Mouse (Mus musculus): ENCODE data around the gene Aldh1a7. TPM values are rescaled to one million over a fixed set of nuclear protein-coding genes. Genes with fewer than 3 reads are reported as not detected.
"Not testable (repeated sequence)": the region's sequence is repeated elsewhere in the genome, so short reads cannot be mapped to it uniquely, and the experiment has no call there.

Aldh1a7 gene
- polyA plus RNA-seq, 1 experiment from 2014 or later, result 0.39 TPM

DNA sequence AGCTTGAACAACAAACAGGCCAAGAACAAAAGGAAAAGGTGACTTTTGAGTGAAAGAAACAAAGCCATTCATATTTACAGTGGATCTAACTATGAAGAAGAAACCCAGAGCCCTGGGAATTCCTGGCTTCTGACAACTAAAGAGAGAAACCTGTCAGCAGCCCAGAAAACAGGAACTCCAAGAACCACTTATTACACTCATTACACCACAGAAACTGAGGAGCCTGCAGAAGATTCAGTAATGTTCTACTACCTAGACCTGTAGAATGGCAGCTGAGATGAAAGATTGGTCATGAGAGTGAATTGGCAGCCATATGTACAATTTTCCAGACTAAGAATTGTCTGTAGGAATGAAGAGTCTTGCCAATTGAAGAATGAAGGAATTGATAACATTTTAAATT lies 20.2 kb downstream of the Aldh1a7 start:
- Histone ChIP-seq H3K4me1 (no peaks in the 10 kb centered on the region), H3K4me2 (replicated peaks) (no peak overlapping the region), H3K4me3 (no peak overlapping the region), H3K9ac (no peak overlapping the region), H3K36me3 (no peaks in the 10 kb centered on the region), H3K9me3 (no peaks in the 10 kb centered on the region), H3K27ac (no peak overlapping the region), H3K27me3 (replicated peaks) (no peaks in the 10 kb centered on the region)
- ATAC-seq (ENCODE audit: low FRiP score, low read depth), result no peak

DNA sequence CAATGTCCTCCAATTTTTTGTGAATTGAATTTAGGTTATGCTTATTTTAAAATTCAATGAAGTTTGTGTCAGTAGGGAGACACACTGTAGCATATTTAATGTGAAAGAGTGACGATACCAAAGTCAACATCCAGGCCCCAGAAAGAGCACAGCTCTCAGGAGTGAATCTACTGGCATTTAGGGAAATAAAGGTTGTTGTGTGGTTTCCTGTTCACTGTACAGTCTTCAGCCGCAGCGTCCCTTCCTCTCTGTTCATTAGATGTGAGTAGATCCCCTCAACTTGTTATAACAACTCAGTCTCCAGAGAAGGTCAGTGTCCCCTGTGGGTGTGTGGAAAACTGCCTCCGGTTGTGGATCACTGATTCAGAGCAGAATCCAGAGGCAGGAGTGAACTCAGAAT lies 20.6 kb downstream of the Aldh1a7 start:
- no peak overlapping the region for H3K27ac ChIP-seq
- H3K4me1 ChIP-seq, result no peaks in the 10 kb centered on the region
- no peaks in the 10 kb centered on the region for H3K27me3 ChIP-seq (replicated peaks)
- WGBS, result 84% methylated on average over 4 of the region's 4 CpGs
- no peaks in the 10 kb centered on the region for H3K36me3 ChIP-seq
- H3K9ac ChIP-seq, result no peak overlapping the region
- no peak overlapping the region for H3K4me2 ChIP-seq (replicated peaks)
- no peak for ATAC-seq (ENCODE audit: low FRiP score, low read depth)
- H3K4me3 ChIP-seq, result no peak overlapping the region
- H3K9me3 ChIP-seq, result no peaks in the 10 kb centered on the region

DNA sequence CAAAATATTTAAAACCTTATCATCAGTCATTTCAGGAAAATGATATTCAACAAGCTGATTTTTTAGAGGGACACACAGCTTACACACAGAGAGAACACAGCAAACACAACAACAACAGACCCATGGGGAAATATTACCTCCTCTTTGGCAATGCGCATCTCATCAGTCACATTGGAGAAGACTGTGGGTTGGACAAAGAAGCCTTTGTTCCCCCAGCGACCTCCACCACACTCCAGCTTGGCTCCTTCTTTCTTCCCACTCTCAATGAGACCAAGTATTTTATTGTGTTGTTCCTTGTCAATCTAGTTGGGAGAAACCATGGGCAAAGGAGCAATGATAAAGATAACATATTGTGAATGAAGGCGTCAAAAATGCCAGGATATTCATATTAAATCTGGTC lies 25.3 kb downstream of the Aldh1a7 start:
- peak; percentile 56; the same call in 1 of the 2 replicates for ATAC-seq (ENCODE audit: low FRiP score, low read depth)
- Histone ChIP-seq H3K4me1 (no peaks in the 10 kb centered on the region), H3K36me3 (no peaks in the 10 kb centered on the region), H3K27me3 (replicated peaks) (no peaks in the 10 kb centered on the region), H3K9ac (no peak overlapping the region), H3K4me2 (replicated peaks) (no peak overlapping the region), H3K27ac (no peak overlapping the region), H3K4me3 (no peak overlapping the region), H3K9me3 (no peaks in the 10 kb centered on the region)
- 32% methylated on average over 3 of the region's 3 CpGs for WGBS

DNA sequence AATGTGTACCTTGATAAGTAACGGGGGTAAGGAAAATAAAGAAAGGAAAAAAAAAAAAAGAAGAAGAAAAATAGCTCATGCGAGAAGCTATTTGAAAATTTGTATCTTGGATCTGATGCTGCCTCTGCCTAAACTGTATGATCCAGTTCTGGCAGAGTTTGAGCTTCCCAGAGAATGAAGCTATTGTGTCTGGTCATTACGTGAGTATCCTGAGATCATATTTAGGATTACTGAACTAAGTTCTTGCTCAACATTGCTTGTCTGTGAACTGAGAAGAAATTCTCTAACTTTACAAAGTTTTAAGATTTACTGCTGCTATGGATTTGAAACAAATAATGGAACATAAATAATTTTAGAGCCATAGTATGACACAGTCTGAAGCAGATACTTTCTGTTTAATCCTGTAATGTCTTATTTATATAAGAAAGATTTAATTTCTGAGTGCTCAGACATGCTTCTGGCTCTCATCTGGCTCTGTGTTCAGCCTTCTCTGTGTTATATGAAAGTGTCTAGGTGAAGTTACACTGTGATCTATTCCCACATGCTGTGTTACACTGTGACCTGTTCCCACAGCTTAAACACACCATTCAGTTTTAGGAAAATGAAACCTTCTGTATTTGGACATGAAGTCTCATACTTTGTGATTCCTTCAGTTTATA lies 49.5 kb downstream of the Aldh1a7 start:
- ATAC-seq (ENCODE audit: low FRiP score, low read depth), result no peak
- 86% methylated on average over 3 of the region's 3 CpGs for WGBS
- no peaks in the 10 kb centered on the region for H3K4me1 ChIP-seq
- H3K9me3 ChIP-seq, result no peaks in the 10 kb centered on the region
- H3K27me3 ChIP-seq (replicated peaks), result no peaks in the 10 kb centered on the region
- H3K4me3 ChIP-seq, result no peak overlapping the region
- no peak overlapping the region for H3K9ac ChIP-seq
- no peak overlapping the region for H3K27ac ChIP-seq
- H3K36me3 ChIP-seq, result no peaks in the 10 kb centered on the region
- H3K4me2 ChIP-seq (replicated peaks), result no peak overlapping the region

DNA sequence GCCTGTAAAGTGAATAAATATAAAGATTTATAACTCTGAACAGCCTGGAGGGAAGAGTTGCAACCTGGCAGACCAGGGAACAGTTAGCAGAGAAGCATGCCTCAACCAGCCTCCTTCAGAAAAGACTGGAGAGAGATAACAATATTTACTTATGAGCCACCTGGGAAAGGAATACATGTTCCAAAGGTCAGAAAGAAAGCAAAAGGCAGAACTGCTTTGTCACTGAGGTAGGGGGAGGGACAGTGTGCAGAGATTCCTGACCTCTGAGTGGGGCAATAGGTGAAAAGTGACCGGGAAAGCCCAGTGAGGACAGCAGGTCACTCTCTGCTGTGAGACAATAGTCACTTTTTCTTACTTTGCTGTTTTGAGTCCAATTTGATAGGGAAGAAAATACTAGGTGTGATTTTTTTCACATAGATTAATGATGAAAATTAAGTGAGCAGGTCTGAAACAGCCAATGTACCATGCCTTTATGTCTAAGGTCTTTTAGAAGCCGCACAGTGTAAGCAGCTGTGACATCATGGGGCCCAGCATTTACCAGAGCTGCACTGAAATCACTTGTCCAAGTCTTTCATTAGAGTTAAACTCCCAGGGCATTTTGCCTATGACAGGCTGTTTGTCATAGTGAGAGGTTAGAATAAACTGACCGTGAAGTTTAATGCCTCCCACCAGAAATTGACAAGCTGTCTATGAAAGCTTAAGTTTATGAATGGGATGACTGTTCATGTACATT lies 73.1 kb downstream of the Aldh1a7 start:
- H3K4me2 ChIP-seq (replicated peaks), result no peak overlapping the region
- H3K4me3 ChIP-seq, result no peak overlapping the region
- no peaks in the 10 kb centered on the region for H3K27me3 ChIP-seq (replicated peaks)
- 64% methylated on average over 3 of the region's 3 CpGs for WGBS
- no peaks in the 10 kb centered on the region for H3K9me3 ChIP-seq
- H3K9ac ChIP-seq, result no peak overlapping the region
- 0 out of 2 replicates have a peak, but pooled peaks have one; percentile 6 for ATAC-seq (ENCODE audit: low FRiP score, low read depth)
- H3K27ac ChIP-seq, result no peak overlapping the region
- H3K36me3 ChIP-seq, result no peaks in the 10 kb centered on the region
- H3K4me1 ChIP-seq, result no peaks in the 10 kb centered on the region

DNA sequence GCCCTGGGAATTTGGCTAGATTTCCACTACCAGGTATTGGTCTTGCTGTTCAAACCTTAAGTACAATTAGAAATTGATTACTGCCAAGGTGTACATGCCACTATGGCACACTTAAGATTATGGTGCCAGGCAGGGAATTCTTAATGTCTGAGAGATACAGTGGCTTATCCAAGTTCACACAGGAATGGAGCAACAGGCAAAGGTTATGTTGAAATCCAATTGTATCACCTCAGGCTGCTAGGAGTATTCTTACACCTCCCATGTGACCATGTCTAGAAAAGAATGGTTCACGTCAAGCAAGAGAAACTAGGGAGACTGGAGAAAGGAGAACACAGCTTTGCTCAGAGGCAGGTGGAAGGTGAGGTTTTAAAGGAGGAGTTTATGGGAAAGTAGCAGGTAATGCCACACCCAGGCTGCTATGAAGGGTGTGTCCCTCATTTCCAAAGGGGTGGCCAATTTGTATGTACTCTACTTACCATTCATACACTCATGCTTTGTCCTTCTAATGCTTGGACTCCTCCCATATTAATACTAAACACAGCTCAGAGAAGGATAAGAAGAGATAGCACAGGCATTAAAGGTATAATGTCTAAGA lies 74.2 kb downstream of the Aldh1a7 start:
- 88% methylated on average over 1 of the region's 1 CpGs for WGBS
- no peaks in the 10 kb centered on the region for H3K27me3 ChIP-seq (replicated peaks)
- no peak overlapping the region for H3K27ac ChIP-seq
- no peak overlapping the region for H3K4me2 ChIP-seq (replicated peaks)
- no peaks in the 10 kb centered on the region for H3K36me3 ChIP-seq
- no peaks in the 10 kb centered on the region for H3K4me1 ChIP-seq
- no peak overlapping the region for H3K9ac ChIP-seq
- H3K4me3 ChIP-seq, result no peak overlapping the region
- no peak for ATAC-seq (ENCODE audit: low FRiP score, low read depth)
- H3K9me3 ChIP-seq, result no peaks in the 10 kb centered on the region

DNA sequence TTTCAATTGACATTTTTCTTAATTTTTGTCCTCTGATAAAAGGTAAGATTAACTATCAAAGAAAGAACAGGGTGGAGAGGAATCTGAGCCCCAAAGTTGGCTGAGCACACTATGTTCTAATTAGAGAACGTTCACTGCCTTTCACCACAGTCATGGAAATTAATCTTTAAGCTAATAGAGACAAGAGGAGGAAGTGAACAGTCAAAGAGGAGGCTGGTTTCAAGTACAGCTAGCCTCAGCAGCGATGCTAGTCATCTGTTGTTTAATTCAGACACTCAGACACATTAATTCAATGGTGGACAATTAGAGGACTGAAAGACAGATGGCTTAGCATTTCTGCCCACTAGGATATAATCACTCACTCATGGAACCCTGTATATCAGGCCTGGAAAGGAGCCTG lies 77.4 kb downstream of the Aldh1a7 start:
- Histone ChIP-seq H3K27me3 (replicated peaks) (no peaks in the 10 kb centered on the region), H3K9ac (no peak overlapping the region), H3K4me3 (no peak overlapping the region), H3K9me3 (no peaks in the 10 kb centered on the region), H3K4me1 (no peaks in the 10 kb centered on the region), H3K36me3 (no peaks in the 10 kb centered on the region), H3K4me2 (replicated peaks) (no peak overlapping the region), H3K27ac (no peak overlapping the region)
- ATAC-seq (ENCODE audit: low FRiP score, low read depth), result no peak
- WGBS, result 28% methylated on average over 2 of the region's 2 CpGs

DNA sequence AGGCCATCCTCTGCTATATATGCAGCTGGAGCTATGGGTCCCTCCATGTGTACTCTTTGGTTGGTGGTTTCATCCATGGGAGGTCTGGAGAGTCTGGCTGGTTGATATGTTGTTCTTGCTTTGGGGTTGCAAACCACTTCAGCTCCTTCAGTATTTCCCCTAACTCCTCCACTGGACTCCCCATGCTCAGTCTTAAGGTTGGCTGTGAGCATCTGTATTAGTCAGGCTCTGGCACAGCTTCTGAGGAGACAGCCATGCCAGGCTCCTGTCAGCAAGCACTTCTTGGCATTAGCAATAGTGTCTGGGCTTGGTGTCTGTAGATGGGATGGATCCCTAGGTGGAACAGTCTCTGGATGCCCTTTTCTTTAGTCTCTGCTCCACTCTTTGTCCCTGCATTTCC lies 79.9 kb downstream of the Aldh1a7 start:
- H3K9ac ChIP-seq; H3K4me1 ChIP-seq; H3K27me3 ChIP-seq (replicated peaks); H3K9me3 ChIP-seq; H3K4me3 ChIP-seq; H3K36me3 ChIP-seq; ATAC-seq (ENCODE audit: low FRiP score, low read depth); H3K27ac ChIP-seq; H3K4me2 ChIP-seq (replicated peaks): not testable (repeated sequence)

DNA sequence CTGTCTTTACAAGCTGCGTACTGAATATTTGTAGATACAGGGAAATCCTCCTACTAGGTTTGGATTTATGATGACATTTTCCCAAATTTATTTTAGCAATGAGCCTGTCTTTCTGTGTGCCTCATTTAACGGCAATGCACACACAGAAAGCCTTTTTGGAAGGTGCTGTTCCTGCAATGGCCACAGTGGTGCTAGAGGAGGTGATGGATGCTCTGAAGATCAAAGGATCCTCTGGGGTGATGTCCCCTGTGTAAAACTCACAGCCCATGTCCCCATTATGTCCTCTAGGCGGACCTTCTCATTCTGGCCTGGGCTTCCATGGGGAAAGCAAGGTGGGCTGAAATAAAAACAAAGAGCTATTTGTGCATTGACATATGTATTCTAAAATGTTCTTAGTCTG lies 83.0 kb downstream of the Aldh1a7 start:
- Histone ChIP-seq H3K27me3 (replicated peaks) (no peaks in the 10 kb centered on the region), H3K4me3 (no peak overlapping the region), H3K9me3 (no peaks in the 10 kb centered on the region), H3K27ac (no peak overlapping the region), H3K4me1 (no peaks in the 10 kb centered on the region), H3K36me3 (no peaks in the 10 kb centered on the region), H3K4me2 (replicated peaks) (no peak overlapping the region), H3K9ac (no peak overlapping the region)
- ATAC-seq (ENCODE audit: low FRiP score, low read depth), result no peak
- 41% methylated on average over 3 of the region's 3 CpGs for WGBS

Other genes starting within 250 kb of the Aldh1a7 start
- gene Aldh1a1, start 234.8 kb downstream of the Aldh1a7 start, polyA plus RNA-seq (2016; fragmentation: Nextera tagmentation; extraction: Ambion mirVana), result 0.11 TPM in 1 of 2 replicates, not detected in the other
- 0.32 and 0.38 TPM in 2 replicates for gene Tmc1, start 226.6 kb upstream of the Aldh1a7 start, polyA plus RNA-seq (2016; fragmentation: Nextera tagmentation; extraction: Ambion mirVana)